Mouse (Mus musculus) CD4-positive helper T cell, adult 2 months (primary cell): ENCODE data around the gene Elmo2.

Experiments used
- DNase-seq: peaks from one replicate; pipeline ENCODE4 v3.0.0-alpha.2; 2012; ENCODE audit warnings: low read depth, missing footprints, low spot score

Elmo2 gene

GRCm38 (mm10) chr2:165326304-165327190, at the start of gene Elmo2:
Elmo2 (minus strand) TSS chr2:165326479.
- peak; percentile 99 for DNase-seq

GRCm38 (mm10) chr2:165376001-165376400, 49.7 kb upstream of the Elmo2 start:
- DNase-seq: no peak

- DNase-seq: no peak
Measured at GRCm38 (mm10) chr2:165375478-165375877, 49.2 kb upstream of the Elmo2 start.

GRCm38 (mm10) chr2:165371066-165371465, 44.8 kb upstream of the Elmo2 start:
- DNase-seq: no peak

- DNase-seq: no peak
Measured at GRCm38 (mm10) chr2:165370348-165370747, 44.1 kb upstream of the Elmo2 start.

GRCm38 (mm10) chr2:165368496-165368895, 42.2 kb upstream of the Elmo2 start, which contains the start of gene Zfp663:
Zfp663 (minus strand) TSS chr2:165368729.
- DNase-seq: no peak

- no peak for DNase-seq
Measured at GRCm38 (mm10) chr2:165367868-165368439, 41.7 kb upstream of the Elmo2 start.

GRCm38 (mm10) chr2:165367047-165367520, 40.8 kb upstream of the Elmo2 start:
- peak; percentile 54 for DNase-seq

GRCm38 (mm10) chr2:165364334-165365091, 38.2 kb upstream of the Elmo2 start:
- DNase-seq: peak; percentile 51

GRCm38 (mm10) chr2:165363282-165363681, 37.0 kb upstream of the Elmo2 start:
- no peak for DNase-seq

- DNase-seq: peak; percentile 65
Measured at GRCm38 (mm10) chr2:165360861-165361260, 34.6 kb upstream of the Elmo2 start.

- no peak for DNase-seq
Measured at GRCm38 (mm10) chr2:165351828-165352513, 25.7 kb upstream of the Elmo2 start.

GRCm38 (mm10) chr2:165349466-165349865, 23.2 kb upstream of the Elmo2 start:
- no peak for DNase-seq

- DNase-seq: no peak
Measured at GRCm38 (mm10) chr2:165346180-165346579, 19.9 kb upstream of the Elmo2 start.

GRCm38 (mm10) chr2:165337191-165337590, 10.9 kb upstream of the Elmo2 start:
- no peak for DNase-seq

GRCm38 (mm10) chr2:165332610-165333210, 6.4 kb upstream of the Elmo2 start:
- DNase-seq: no peak

GRCm38 (mm10) chr2:165329703-165330102, 3.4 kb upstream of the Elmo2 start:
- no peak for DNase-seq

GRCm38 (mm10) chr2:165328746-165329145, 2.5 kb upstream of the Elmo2 start:
- no peak for DNase-seq

GRCm38 (mm10) chr2:165327386-165327785, 1.1 kb upstream of the Elmo2 start:
- DNase-seq: no peak

- no peak for DNase-seq
Measured at GRCm38 (mm10) chr2:165325521-165326303, 567 bp downstream of the Elmo2 start.
